Mouse (Mus musculus): ENCODE measurements around the gene Pitpnm1. TPM values are rescaled to one million over a fixed set of nuclear protein-coding genes. Genes with fewer than 3 reads are reported as not detected.

Gene Pitpnm1
- polyA plus RNA-seq, 2 experiments, result 4.5 to 16.2 TPM

GRCm38 (mm10) chr19:4101466-4101865 is 1.7 kb downstream of the Pitpnm1 start:
- no peaks in the 10 kb centered on the region for H3K36me3 ChIP-seq (ENCODE audit: control insufficient read depth, insufficient read depth, low read length)
- no peaks in the 10 kb centered on the region for H3K9me3 ChIP-seq (ENCODE audit: control insufficient read depth, low read length)
- H3K4me3 ChIP-seq (replicated peaks; ENCODE audit: low read length), result peak overlapping the region; percentile 45; the same call in 1 of the 2 replicates
- H3K4me1 ChIP-seq (ENCODE audit: control insufficient read depth, insufficient read depth, low read length), result peaks cover 25% of the 10 kb centered on the region
- no peak overlapping the region for H3K4me2 ChIP-seq (replicated peaks; ENCODE audit: low read depth, low read length, severe bottlenecking)
- no peak overlapping the region for H3K27ac ChIP-seq (replicated peaks; ENCODE audit: low read depth, low read length)
- no peak overlapping the region for H3K9ac ChIP-seq (ENCODE audit: low read depth, low read length, severe bottlenecking)
- DNase-seq (ENCODE audit: low spot score), result no peak
- ATAC-seq (ENCODE audit: low FRiP score, low read depth), result no peak
- H3K27me3 ChIP-seq (ENCODE audit: control insufficient read depth, insufficient read depth, low read length), result peaks cover 32% of the 10 kb centered on the region; the same call in 1 of the 2 replicates
- 57% methylated on average over 6 of the region's 6 CpGs for WGBS
- no peak for TF ChIP-seq POLR2A (IDR thresholded peaks at IDR 0.05; ENCODE audit: borderline replicate concordance, extremely low read depth, insufficient read depth, insufficient read length)

DNA sequence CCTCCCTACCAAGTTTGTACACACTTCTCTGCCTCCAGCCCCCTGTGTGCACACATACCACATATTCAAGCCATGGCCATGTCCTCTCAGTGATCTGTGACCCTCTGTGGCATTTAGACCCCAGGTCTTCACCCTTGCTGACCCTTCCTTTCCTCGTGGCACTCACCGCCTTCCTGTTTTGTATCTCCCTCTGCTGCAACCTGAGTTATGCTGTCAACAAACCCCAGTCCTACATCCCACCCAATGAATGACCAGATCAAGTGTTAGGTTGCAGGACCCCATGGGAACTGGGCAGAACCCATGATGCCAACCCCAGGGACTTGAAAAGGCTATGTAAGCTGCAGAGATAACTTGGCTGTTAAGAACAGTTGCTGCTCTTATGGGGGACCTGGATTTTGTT is 2.3 kb downstream of the Pitpnm1 start:
- TF ChIP-seq POLR2A (IDR thresholded peaks at IDR 0.05; ENCODE audit: borderline replicate concordance, extremely low read depth, insufficient read depth, insufficient read length), result no peak
- Histone ChIP-seq H3K27me3 (ENCODE audit: control insufficient read depth, insufficient read depth, low read length) (peaks cover 32% of the 10 kb centered on the region; the same call in 1 of the 2 replicates), H3K27ac (replicated peaks; ENCODE audit: low read depth, low read length) (no peak overlapping the region), H3K9ac (ENCODE audit: low read depth, low read length, severe bottlenecking) (no peak overlapping the region), H3K4me3 (replicated peaks; ENCODE audit: low read length) (no peak overlapping the region), H3K9me3 (ENCODE audit: control insufficient read depth, low read length) (no peaks in the 10 kb centered on the region), H3K36me3 (ENCODE audit: control insufficient read depth, insufficient read depth, low read length) (no peaks in the 10 kb centered on the region), H3K4me2 (replicated peaks; ENCODE audit: low read depth, low read length, severe bottlenecking) (no peak overlapping the region), H3K4me1 (ENCODE audit: control insufficient read depth, insufficient read depth, low read length) (peaks cover 23% of the 10 kb centered on the region)
- DNase-seq (ENCODE audit: low spot score) (no peak), ATAC-seq (ENCODE audit: low FRiP score, low read depth) (no peak)
- whole genome bisulfite sequencing, result 91% methylated on average over 2 of the region's 2 CpGs

- Histone ChIP-seq H3K27ac (replicated peaks; ENCODE audit: low read depth, low read length) (no peak overlapping the region), H3K9me3 (ENCODE audit: control insufficient read depth, low read length) (no peaks in the 10 kb centered on the region), H3K4me2 (replicated peaks; ENCODE audit: low read depth, low read length, severe bottlenecking) (no peak overlapping the region), H3K4me1 (ENCODE audit: control insufficient read depth, insufficient read depth, low read length) (peaks cover 22% of the 10 kb centered on the region), H3K9ac (ENCODE audit: low read depth, low read length, severe bottlenecking) (no peak overlapping the region), H3K4me3 (replicated peaks; ENCODE audit: low read length) (no peak overlapping the region), H3K36me3 (ENCODE audit: control insufficient read depth, insufficient read depth, low read length) (no peaks in the 10 kb centered on the region), H3K27me3 (ENCODE audit: control insufficient read depth, insufficient read depth, low read length) (peaks cover 32% of the 10 kb centered on the region; the same call in 1 of the 2 replicates)
- WGBS, result 94% methylated on average over 12 of the region's 12 CpGs
- DNase-seq (ENCODE audit: low spot score), result no peak
- no peak for ATAC-seq (ENCODE audit: low FRiP score, low read depth)
- TF ChIP-seq POLR2A (IDR thresholded peaks at IDR 0.05; ENCODE audit: borderline replicate concordance, extremely low read depth, insufficient read depth, insufficient read length), result no peak
Measured at GRCm38 (mm10) chr19:4102626-4103025, 2.8 kb downstream of the Pitpnm1 start.

DNA sequence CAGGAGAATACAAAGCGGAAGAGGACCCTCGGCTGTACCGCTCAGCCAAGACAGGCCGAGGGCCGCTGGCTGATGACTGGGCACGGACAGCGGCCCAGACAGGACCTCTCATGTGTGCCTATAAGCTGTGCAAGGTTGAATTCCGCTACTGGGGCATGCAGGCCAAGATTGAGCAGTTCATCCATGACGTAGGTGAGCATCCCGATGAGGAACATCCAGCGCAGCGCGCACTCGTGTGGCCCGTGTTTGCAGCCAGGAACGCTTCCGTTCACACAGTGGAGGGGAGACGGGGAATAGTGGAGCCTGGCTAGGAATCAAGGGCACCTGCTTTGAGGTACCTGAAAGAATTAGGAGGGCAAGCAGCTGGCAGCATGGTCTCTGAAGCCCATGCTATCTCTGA is 3.5 kb downstream of the Pitpnm1 start:
- WGBS, result 94% methylated on average over 18 of the region's 18 CpGs
- no peaks in the 10 kb centered on the region for H3K9me3 ChIP-seq (ENCODE audit: control insufficient read depth, low read length)
- TF ChIP-seq POLR2A (IDR thresholded peaks at IDR 0.05; ENCODE audit: borderline replicate concordance, extremely low read depth, insufficient read depth, insufficient read length), result no peak
- H3K4me1 ChIP-seq (ENCODE audit: control insufficient read depth, insufficient read depth, low read length), result peaks cover 18% of the 10 kb centered on the region
- no peak overlapping the region for H3K4me2 ChIP-seq (replicated peaks; ENCODE audit: low read depth, low read length, severe bottlenecking)
- no peak overlapping the region for H3K27ac ChIP-seq (replicated peaks; ENCODE audit: low read depth, low read length)
- no peak for ATAC-seq (ENCODE audit: low FRiP score, low read depth)
- no peaks in the 10 kb centered on the region for H3K36me3 ChIP-seq (ENCODE audit: control insufficient read depth, insufficient read depth, low read length)
- DNase-seq (ENCODE audit: low spot score), result no peak
- peaks cover 32% of the 10 kb centered on the region; the same call in 1 of the 2 replicates for H3K27me3 ChIP-seq (ENCODE audit: control insufficient read depth, insufficient read depth, low read length)
- no peak overlapping the region for H3K4me3 ChIP-seq (replicated peaks; ENCODE audit: low read length)
- no peak overlapping the region for H3K9ac ChIP-seq (ENCODE audit: low read depth, low read length, severe bottlenecking)

DNA sequence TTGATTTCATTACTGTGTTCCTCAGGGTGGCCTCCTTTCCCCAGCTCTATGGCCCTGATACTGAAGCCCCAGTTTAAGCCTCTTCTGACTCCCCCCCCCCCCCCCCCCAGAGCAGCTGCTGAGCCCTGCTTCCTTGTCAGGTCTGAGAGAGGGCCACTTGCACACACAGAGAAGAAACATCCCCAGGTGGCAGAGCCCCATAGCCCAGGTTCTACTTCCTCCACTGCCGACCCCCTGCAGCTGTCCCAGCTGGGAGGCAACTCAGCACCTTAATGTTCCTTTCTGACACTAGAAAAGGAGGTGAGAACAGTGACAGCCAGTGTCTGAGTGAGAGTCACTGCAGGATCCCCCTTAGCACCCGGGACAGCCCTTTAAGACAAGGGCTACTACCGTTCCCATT is 4.0 kb downstream of the Pitpnm1 start:
- Histone ChIP-seq H3K36me3 (ENCODE audit: control insufficient read depth, insufficient read depth, low read length) (no peaks in the 10 kb centered on the region), H3K27me3 (ENCODE audit: control insufficient read depth, insufficient read depth, low read length) (peaks cover 32% of the 10 kb centered on the region; the same call in 1 of the 2 replicates), H3K4me3 (replicated peaks; ENCODE audit: low read length) (no peak overlapping the region), H3K4me1 (ENCODE audit: control insufficient read depth, insufficient read depth, low read length) (peaks cover 18% of the 10 kb centered on the region), H3K9ac (ENCODE audit: low read depth, low read length, severe bottlenecking) (no peak overlapping the region), H3K4me2 (replicated peaks; ENCODE audit: low read depth, low read length, severe bottlenecking) (no peak overlapping the region), H3K27ac (replicated peaks; ENCODE audit: low read depth, low read length) (no peak overlapping the region), H3K9me3 (ENCODE audit: control insufficient read depth, low read length) (no peaks in the 10 kb centered on the region)
- DNase-seq (ENCODE audit: low spot score), result no peak
- ATAC-seq (ENCODE audit: low FRiP score, low read depth), result no peak
- WGBS, result 74% methylated on average over 3 of the region's 3 CpGs
- TF ChIP-seq POLR2A (IDR thresholded peaks at IDR 0.05; ENCODE audit: borderline replicate concordance, extremely low read depth, insufficient read depth, insufficient read length), result no peak

Measured in limb, embryonic 14.5 days (tissue).